Mouse (Mus musculus): ENCODE measurements around the gene Nsrp1.
A peak's percentile ranks its signal among the peaks of the same experiment; 100 is the strongest.
"Not testable (repeated sequence)": the region's sequence is repeated elsewhere in the genome, so short reads cannot be mapped to it uniquely, and the experiment has no call there.

Gene Nsrp1

DNA sequence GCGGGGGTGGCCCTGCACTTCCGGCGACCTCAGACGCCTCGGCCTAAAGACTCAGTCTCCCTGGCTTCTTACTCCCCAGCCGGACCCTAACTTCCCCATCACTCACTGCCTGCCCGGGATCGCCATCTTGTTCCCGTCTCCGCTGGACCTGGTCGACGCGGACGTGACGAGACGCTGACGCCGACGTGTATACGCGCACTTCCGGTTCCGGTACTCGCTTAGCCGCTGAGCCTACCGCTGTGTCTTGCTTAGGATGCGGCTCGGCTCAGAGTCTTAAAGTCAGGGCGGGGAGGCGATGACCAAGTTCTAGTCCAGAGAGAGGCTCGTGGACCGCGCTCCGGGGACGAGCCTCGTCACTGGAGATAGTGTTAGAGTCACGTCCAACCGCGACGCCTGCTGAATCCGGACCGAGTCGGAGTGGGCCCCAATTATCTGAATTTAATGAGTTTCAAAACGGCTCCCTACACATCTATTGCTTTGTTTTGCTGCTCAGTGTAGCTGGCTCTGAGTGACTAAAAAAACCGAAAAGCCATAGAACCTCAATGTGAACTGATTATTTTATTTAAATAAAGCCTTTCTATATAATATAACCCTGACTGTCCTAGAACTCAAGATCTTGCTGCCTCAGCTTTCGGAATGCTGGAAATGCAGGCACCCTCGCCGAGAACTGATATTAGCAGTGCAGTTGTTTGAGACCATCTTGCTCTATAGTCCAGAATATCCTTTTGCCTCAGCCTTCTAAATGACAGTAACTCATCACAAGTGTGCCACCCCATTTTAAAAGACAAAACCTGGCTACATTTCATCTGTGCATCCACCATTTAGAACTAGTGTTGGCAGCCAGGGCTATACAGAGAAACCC is at the start of gene Nsrp1:
Gene Nsrp1, minus strand, starts transcription at position 163 of the 862 bp plus-strand sequence.
- peak; percentile 80 for DNase-seq (ENCODE audit: low spot score)

DNA sequence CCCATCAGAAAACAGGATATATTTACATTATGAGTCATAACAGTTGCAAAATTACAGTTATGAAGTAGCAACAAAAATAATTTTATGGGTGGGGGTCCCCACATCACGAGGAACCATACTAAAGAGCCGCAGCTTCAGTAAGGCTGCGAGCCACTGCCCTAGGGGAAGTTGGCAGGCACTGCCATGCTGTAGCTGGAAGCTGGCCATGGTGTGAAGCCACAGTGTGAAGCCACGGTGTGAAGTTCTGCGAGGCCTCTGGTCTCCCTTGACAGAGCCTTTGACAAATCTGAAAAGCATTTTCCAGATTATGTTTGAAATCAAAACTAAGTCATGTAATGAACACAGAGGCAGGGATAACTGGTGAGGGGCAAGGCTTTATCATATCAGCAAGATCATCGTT is 32.9 kb upstream of the Nsrp1 start:
- DNase-seq (ENCODE audit: low spot score) = no peak

DNA sequence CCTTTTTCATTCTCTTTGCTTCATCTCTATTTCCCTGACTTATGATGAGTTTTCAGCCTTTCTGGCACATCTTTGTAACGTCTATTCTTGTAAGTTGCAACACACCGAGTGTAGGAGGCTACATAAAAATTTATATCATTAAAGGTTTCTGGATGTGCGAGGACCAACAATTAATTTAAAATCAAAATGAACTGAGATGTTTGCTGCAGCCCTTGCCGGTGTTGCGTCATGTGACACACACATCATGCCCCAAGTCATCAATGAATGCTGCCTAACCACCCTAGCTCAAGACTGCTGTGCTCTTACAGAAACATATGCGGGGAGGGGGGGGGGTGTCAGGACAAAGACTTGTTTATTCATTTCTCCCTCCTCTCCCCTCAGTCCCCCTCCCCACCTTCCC is 30.2 kb upstream of the Nsrp1 start:
- no peak for DNase-seq (ENCODE audit: low spot score)

DNA sequence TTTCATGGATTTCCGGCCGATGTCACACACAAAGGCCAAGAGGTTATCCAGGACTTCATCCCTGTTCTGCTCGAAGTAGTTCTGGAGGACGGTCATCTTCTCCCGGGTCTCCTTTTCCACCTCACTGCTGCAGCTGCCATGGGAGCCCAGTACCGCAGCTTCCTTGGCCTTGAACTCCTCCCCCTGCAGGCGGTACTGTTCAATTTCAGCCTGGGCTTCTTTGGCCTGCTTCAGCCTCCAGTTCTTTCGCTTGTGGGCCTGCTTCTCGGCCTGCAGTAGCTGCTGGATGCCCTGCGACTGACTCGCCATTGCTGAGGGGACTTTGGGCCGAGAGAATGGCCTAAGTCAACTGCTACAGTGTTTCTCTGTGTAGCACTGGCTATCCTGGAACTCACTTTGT is 29.6 kb upstream of the Nsrp1 start:
- not testable (repeated sequence) for DNase-seq (ENCODE audit: low spot score)

DNA sequence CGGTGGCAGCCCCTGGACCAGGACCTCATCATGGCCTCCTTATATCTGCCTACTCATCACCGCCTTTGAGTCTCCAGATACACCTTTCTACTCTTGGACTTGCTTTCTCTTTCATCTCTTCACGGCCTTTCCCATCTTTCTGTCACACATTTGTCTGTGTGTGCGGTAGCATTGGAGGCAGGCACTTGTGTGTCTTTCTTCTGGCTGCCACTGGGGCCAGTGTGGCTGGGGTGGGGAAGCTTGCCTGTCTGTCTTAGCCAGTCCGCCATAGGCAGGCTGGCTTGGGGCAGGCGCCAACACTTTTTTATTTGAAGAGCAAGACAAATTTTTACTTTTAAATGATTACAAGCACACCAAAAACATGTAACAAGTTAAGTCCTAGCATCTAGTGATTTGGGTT is 28.7 kb upstream of the Nsrp1 start:
- DNase-seq (ENCODE audit: low spot score) = no peak

DNA sequence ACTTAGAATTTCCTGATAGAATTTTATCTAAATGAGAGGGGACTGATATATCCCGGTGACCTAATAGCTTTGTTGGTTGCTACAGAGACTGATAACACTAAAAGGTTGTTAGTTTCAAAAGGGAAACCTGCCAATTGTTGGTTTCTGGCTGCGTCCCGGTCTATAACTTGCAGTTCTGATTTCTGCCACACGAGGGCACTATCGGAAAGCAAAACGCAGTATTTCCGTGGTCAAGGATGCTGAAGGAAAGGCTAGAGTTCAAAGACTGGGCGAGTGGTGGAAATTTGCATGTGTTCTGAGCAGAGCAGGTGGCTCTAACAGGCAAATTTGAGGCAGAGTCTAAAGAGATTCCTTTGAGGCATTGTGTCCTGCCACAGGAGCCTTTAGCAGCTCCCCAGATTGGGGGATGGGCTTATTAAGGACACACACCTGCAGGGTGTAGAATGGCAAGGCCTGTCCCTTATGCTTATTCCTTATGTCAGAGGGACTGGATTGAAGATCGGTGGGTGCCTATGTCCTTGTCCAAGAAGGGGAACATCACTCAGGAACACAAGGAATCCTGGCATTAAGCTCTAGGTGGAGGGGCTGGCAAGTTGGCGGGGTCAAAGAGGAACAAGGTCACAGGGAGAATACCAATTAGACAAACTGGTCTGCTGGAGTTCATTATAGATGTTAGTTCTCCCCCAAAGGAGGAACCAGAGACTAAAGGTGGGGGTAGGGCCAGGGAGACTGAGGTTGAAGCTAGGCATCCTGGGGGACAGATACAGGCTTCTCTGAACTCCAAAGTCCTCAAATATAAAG is 22.1 kb upstream of the Nsrp1 start:
- DNase-seq (ENCODE audit: low spot score) = peak; percentile 52

DNA sequence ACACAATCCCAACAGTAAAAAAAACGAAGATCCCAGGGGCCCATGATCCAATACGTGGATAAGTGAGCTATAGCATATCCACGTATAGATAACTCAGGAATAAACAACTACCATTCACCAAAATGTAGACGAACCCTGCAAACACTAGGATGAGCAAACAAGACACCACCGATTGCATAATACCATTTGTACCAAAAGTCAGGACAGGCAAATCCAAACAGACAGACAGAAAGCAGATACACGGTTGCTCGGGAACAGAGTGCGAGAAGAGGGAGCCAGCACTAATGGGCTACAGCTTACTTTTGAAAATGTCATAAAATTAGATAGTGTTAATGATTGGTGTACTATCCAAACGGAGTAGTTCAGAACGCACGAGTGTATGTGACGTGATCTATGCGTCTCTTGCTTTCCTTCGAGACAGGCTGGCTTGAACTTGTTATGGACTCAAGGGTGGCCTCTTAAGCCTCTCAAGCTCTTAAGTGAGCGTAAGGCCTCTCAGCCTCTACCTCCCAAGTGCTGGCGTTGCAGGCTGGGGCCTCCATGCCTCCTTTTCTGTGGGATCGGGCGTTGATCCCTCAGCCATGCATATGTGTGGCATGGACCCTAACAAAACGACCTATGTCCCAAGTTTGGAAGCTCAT is 20.2 kb upstream of the Nsrp1 start:
- DNase-seq (ENCODE audit: low spot score) = no peak

DNA sequence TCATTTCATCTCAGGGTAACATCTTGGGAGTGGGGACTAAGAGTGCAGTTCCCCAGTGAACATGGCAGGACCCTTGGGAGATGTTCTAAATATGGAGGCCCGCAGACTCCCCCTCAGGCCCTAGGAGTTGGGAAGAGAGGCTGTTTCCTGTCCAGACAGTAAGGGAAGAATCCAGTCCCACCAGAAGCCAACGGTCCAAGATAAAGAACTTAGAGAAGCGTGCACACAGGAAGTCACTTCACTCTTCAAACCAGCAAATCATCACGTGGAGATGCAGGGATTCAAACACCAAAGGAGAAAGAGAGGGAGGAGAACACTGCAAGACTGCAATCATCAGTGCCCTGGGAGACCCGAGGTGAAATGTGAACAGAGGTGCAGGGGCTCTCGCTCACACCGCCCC is 18.8 kb upstream of the Nsrp1 start:
- no peak for DNase-seq (ENCODE audit: low spot score)

DNA sequence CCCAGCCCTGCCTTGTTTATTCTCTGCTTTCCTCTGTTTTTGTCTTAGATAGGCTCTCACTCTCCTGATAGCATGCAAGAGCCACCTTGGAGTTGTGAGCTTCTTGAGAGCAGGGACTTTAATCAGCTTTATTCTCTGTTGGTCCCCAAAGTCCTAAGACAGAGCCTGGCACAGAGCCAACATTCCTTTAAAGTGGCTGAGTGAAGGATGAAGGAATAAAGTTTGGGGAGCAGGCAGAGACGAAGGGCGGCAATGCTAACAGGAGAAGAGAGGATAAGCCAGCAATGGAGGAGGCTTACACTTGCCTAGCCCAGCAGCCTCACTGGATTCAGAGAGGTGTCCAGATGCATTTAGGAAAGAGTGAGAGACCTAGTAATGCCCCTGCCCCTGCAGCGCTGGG is 18.3 kb upstream of the Nsrp1 start:
- DNase-seq (ENCODE audit: low spot score) = no peak

DNA sequence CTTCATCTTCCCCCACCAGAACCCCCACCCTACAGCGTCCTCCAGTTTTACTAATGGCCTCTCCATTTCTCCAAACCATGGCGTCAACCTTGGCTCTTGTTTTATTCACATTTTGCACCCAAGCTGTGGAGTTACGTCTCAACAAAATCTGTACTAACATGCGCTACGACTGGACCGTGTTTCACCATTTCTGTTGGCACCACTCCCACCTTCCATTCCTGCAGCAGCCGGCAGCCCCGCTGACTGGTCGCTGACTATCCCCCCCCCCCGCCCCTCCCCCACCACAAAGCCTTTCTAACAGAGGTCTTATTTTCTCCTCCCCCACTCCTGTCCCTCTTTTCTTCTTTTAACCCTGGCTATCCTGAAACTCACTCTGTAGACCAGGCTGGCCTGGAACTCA is 17.0 kb upstream of the Nsrp1 start:
- DNase-seq (ENCODE audit: low spot score) = no peak

DNA sequence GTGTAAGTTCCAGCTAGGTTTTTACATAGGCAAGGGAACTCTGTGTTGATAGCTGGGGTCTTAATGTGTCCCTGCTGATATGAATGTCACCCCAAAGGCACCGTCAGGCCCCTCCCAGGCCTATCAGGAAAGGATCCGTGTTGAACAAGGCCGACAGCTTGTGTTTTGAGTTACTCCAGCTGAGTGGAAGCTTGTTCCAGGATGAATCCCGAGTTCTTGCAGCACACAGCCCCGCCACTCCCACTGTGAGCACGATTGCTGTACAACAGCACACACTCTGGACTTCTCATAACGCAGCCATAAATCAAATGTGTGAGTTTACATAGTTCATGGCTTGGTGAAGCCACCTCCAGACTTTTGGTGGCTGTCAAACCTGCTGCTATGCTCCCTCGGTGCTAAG is 15.9 kb upstream of the Nsrp1 start:
- DNase-seq (ENCODE audit: low spot score) = no peak

DNA sequence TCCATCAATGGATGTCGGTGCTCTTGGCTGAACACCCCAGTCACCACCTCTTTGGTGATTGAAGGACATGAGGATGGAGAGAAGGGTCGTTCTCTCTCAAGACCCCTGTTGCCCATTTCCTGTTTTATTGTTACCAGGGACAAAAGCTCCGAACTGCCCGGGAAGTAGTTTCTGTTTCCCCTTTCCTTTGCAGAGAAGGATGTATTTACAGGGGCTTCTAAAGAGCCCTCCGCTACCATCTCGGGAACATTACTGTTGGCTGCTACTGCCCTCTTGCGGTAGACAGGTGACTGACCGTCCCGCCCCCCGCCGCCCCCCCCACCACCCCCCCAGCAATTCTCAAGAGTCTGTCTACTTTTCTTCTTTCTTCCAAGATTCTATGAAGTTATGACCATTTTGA is 15.0 kb upstream of the Nsrp1 start:
- no peak for DNase-seq (ENCODE audit: low spot score)

DNA sequence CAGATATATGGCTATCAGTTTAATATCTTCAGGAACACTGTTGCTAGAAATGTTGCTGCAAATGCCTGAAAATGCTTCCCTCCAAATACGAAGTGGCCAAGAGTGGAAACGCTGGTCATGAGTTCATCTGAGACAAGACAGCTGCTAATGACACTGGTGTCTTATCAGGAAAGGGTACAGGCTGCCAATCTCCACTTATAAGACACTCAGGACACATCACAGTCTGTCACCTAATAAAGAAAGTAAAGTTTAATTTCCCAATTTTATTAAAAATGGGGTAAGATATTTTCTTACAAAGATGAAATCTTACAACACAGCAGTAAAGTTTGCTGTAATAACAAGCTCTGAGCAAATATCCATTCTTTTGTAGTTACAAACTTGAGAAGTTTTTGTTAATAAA is 10.9 kb upstream of the Nsrp1 start:
- no peak for DNase-seq (ENCODE audit: low spot score)

DNA sequence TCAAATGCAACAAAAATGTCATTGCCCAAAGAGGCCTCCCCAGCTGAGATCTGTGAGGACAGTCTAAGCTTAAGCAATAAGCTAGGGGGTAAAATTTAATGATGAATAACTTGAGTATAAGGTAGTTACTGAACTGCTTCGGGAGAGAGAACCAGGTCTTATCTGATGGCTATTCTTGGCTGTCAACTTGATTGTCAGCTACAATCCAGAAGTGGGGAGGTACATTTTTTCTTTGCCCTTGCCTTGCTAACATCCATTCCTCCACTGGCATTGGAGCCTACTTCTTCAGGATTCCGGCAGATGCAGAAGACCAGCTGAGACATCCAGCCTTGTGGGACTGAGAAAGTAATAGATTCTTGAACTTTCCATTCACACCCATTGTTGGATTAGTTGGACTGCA is 8.8 kb upstream of the Nsrp1 start:
- DNase-seq (ENCODE audit: low spot score) = no peak

DNA sequence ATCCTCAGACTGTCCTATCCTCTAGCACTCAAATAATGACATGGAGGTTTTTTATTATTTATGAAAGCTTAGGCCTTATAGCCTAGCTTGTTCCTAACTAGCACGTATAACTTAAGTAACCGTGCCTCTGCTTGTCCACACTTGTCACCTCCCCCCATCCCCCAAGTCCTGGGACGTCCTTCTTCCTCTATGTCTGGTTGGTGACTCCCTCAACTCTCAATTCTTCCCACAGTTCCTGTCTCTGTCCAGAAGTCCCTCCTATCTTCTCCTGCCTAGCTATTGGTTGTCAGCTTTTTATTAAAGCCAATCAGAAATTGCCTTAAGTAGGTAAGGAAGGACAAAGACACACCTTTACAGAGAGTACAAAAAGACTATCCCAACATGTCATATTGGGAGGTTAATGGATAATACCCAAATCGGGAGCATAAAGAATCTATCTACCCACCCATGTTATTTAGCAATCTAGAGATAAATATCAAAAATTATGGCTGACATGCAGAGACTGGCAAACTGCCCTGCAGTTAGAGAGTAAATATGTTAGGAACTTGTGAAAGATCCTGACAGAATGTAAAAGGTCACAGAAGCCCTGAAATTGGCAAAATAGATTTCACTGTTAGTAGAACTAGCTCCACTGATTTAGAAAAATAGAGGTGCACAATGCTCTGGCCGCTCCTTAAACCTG is 5.9 kb upstream of the Nsrp1 start:
- DNase-seq (ENCODE audit: low spot score) = no peak

DNA sequence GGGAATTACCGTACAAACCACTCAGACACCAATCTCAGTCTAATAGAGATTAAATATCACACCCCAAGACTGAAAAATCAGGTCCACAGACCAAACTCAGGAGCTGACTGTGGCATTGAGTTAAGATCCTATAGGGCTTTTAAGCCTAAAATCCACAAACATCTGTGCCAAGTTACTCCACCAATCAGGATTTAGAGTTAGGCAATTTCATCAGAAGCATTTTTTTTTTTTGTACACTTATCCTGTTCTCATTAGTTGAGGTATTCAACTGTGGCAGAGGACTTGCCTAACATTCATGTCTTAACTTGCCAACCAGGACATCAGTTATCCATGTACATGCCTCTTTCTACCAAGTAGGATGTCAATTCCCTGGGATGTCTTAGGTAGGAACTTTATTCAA is 1.1 kb upstream of the Nsrp1 start:
- no peak for DNase-seq (ENCODE audit: low spot score)

DNA sequence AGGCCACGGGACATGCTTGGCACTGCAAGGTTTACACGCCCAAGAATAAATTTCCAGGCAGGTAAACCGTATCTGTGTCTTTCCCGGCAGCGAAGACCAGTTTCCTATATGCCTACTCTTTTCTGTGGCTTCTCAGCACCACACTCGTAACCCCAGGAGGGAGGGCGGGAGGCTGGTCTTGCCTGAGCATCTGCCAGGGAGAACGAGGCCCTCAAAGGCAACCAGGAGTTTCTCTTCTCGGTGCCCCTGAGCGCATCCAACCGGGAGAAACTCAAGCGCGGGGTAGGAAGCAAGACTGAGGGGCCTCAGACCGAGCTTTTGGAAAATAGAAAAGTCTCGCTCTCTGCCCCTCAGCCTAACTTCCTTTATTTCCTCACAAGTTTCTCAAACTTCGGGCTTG is 443 bp downstream of the Nsrp1 start:
- DNase-seq (ENCODE audit: low spot score) = peak; percentile 22

DNA sequence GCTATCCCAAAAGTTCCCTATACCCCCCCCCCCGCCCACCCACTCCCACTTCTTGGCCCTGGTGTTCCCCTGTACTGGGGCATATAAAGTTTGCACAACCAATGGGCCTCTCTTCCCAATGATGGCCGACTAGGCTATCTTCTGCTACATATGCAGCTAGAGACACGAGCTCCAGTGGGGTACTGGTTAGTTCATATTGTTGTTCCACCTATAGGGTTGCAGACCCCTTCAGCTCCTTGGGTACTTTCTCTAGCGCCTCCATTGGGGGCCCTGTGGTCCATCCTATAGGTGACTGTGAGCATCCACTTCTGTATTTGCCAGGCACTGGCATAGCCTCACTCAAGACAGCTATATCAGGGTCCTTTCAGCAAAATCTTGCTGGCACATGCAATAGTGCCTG is 904 bp downstream of the Nsrp1 start:
- DNase-seq (ENCODE audit: low spot score) = not testable (repeated sequence)

DNA sequence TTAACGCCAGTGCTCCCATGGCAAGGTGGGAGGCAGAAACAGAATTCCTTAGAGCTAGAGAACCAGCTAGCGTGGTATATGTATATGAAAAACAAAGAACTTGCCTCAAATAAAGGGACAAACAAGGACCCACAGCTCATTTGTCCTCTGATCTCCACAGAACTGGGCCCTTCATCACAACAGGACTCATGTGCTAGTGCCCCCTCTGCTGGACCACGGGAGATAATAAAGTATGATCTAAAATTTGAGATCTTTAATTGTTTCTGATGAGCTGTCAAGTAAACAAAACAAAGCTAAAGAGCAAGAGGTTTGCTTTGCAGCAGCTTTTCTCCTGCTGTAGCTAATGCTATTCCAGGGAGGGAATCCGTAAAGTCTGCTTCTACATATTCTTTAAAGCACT is 7.5 kb downstream of the Nsrp1 start:
- DNase-seq (ENCODE audit: low spot score) = no peak

DNA sequence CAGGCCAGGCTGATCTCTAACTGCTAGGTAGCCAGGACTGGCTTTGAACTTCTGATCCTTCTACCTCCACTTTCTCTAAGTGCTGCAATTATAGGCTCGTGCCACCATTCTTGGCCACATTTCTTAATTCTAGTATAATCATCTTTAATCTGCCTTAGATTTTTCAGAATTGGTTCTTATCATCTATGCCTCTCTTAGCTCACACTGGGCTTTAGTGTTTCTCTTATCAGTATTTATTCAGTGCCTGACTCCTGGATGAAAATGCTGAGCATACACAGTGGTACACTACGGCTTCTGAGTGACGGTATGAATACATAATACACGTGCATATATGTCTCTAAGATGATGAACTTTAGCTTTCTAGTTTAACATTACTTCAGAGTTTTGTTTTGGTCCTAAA is 9.4 kb downstream of the Nsrp1 start:
- no peak for DNase-seq (ENCODE audit: low spot score)

DNA sequence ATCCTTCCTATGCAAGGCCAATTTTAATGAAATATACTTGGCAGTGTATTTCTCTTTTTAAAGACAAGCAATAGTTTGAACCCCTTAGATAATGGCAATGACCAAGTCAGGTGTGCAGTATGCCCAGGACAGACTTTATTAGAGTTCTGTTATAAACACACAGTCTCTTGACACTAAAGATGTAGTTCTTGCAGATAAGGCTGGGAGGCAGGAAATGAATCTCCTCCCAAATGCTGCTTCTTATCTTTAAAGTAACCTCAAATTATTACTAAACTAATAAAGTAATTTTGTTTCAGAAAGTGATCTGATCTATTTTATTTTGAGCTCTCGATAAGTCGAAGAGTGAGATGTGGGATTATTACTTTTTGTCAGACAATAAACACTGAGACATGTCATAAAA is 14.8 kb downstream of the Nsrp1 start:
- no peak for DNase-seq (ENCODE audit: low spot score)

DNA sequence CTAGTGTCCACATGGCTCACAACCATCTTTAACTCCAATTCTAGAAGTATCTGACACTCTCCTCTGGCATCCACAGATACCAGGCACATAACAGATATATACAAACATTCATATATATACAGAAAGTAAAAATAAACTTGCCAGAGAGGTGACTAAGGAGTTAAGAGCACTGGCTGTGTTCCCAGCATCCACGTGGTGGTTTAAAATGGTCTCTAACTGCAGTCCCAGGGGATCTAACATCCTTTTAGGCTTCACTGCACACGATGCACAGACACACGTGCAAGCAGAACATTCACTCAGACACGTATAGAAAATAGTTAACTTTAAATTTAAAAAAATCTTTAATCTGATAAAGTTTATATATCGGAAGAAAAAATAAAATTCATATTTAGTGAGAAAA is 16.3 kb downstream of the Nsrp1 start:
- DNase-seq (ENCODE audit: low spot score) = no peak
